Mouse (Mus musculus) adrenal gland, postnatal 4 days (tissue): Measurements from ENCODE around the gene Armc5. TPM values are rescaled to one million over a fixed set of nuclear protein-coding genes. Genes with fewer than 3 reads are reported as not detected.

ENCODE experiments used
- DNase-seq, 2 experiments: peaks; one replicate each; pipeline ENCODE4 v3.0.0; 2021 to 2022; ENCODE audit warnings: low spot score in 2 of 2, mixed read lengths in 2 of 2
- long read RNA-seq, 2 experiments: library from polyadenylated mRNA; stranded (forward); transcript quantifications; one replicate each; pipeline ENCODE4 v2.0.0; 2021
- total RNA-seq, 2 experiments: library from RNA; stranded (reverse); gene quantifications; 2 replicates each; pipeline ENCODE4 v1.2.3; 2021

Armc5 gene
- total RNA-seq = 10 to 100 TPM; 23.7 to 25.2 TPM
- long read RNA-seq, experiment 1, transcript Armc5-201 (6 exons, 3,834 nt) = major isoform, 31 of 48 reads
- long read RNA-seq, experiment 1, partial matches to known transcripts = 7 of 48 reads
- long read RNA-seq, experiment 1, other reads (novel, unspliced or antisense) = 10 of 48 reads
- long read RNA-seq, experiment 2, transcript Armc5-201 (6 exons, 3,834 nt) = major isoform, 16 of 48 reads
- long read RNA-seq, experiment 2, partial matches to known transcripts = 20 of 48 reads
- long read RNA-seq, experiment 2, other reads (novel, unspliced or antisense) = 12 of 48 reads

DNA sequence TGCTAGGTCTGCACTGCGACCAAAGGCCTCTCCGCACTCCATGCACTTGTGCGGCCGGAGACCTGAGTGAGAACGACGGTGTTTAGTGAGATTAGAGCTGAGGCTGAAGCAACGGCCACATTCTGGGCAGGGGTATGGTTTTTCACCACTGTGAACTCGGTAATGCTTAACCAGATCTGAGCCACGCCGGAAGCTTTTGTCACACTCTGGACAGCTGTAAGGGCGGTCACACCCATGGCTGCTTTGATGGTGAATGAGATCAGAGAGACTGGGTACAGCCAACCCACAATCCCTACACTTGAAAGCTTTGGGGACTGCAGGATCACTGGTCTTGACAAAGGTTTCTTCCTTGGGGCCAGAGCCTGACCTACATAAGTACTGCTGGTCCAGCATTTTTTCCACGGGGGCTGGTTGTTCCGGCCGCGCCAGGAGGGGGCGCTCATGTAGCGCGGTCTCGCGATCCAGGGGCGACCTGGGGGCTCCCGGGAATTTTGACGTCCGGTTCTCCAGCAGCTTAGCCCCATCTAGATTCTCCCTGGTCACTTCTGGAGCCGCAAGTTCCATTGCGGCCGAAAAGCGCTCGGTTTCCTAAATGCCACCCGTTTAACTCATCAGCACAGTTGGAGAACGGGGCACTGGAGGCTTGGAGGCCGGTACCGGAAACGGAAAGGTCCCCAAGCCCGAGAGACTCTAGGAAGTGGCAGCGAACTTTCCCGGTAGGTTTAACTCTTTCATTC is at the start of gene Armc5:
Gene Armc5 (plus strand): TSS at position 487 of the 737 bp plus-strand sequence.
- DNase-seq = peak; percentile 72 to 82

DNA sequence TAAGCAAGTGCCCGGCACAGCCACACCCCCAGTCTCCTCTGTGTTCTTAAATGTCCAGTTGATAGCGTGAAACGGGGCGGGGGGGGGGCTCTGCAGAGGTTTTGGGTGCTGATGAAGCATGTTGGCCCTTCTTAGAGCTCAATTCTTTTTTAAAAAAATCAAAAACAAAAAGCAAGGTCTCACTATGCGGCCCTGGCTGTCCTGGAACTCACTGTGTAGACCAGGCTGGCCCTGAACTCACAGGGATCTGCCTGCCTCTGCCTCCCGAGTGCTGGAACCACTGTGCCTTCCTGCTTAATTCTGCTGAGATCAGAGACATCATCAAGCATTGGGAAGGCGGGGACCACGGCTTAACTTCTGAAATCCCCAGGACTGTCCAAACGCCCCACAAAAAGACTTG is 35.5 kb upstream of the Armc5 start:
- DNase-seq = no peak

DNA sequence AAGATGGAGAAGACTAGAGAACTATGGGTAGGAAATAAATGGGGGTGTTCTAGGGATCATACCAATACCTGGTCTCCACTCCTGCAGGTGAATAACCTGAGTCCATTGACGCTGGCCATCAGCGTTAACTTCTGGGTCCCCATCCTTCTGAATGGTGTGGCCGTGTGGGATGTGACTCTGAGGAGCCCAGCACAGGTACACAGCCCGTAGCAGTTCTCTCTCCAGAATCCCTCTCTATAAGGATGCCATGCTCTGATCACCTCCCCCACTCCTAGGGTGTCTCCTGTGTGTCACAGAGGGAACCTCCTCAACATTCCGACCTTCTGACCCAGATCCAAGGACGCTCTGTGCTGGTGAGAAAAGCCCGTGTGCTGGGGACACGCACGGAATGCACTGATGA is 34.1 kb upstream of the Armc5 start:
- no peak for DNase-seq

DNA sequence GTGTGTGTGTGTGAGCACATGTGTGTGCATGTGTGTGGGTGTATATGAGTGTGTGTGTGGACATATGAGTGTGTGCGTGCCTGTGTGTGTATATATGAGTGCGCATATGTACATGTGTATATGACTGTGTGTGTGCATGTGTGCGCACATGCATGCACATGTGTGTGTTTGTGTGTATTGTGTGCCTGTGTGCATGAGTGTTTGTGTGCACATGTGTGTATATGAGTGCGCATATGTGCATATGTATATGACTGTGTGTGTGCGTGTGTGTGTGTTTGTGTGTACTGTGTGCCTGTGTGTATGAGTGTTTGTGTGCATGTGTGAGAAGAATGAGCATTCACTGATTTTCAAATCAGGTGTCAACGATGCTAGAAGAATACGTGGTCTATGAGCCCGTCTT is 33.0 kb upstream of the Armc5 start:
- no peak for DNase-seq

DNA sequence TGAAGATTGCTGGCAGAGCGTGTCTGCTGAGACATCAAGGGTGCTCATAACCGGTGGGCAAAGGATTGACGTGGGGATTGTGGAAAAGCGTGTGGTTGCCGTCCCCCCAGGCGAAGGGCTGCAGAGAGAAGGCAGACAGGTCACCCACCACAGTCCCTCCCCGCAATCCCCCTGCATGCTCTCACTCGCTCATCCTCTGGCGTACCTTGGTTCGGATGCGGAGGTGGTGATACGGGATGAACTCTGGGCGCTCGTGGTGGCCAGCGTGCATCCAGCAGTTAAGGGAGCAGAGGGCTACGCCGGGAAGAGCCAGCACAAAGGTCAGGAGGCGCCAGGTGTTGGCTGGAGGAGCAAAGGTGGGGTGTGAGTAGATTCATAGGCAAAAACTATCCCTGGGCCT is 31.4 kb upstream of the Armc5 start:
- no peak for DNase-seq

DNA sequence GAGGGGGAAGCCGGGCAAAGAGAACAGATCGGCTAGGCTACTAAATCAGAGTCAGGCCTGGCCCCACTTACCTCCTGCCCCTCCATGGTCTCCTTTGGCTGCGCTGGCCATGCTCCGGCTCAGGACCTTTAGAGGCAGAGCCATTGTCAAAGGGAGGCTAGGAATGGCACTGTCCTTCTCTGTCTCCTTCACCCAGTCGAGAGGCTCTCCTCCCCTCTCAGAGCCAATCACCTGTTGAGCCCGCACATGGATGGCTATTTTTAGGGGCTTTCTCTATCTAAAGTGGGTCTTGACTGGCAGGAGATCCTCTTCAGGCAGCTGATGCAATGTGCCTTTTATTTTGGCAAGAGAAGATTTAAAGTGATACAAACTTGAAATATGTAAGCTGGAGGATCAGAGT is 31.0 kb upstream of the Armc5 start, which contains the start of gene Cox6a2:
Gene Cox6a2 (minus strand): TSS at position 236 of the 400 bp plus-strand sequence.
- DNase-seq = no peak

DNA sequence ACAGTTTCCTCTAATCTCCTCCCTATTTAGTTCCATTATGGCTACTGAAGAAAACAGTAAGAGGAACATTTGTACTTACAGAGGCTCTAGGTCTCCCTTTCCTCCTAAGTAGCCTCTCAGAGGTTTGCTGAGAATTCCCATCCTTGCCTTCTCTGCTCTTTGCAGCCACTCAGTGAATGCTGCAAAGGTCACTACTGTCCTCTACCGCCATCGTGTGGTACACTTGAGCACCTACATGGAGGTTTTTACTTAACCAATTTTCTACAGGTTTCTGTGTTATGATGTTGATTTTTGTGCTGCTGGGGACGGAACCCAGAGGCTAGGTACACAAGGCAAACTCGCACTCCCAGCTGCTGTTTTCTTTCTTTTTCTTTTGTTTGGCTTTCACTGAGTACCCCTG is 29.0 kb upstream of the Armc5 start:
- DNase-seq = peak in 1 of 2 experiments; percentile 25

DNA sequence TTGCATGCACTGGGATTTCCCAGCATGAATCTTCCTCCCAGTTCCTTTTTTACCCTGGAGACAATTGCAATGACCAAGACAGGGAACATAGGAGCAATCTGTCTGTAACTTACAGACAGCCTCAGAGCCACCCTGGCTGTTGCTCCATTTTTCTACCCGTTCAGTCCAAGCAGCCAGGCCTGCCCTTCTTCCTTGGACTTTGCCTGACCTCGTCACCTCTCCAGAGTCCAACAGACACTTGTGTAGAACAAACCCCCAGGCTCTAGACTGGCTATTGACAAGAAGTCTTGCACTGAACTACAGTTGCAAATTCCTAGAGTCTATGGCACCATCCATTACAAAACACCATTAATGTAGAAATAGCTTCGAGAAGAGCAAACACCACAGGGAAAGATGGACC is 27.3 kb upstream of the Armc5 start:
- no peak for DNase-seq

DNA sequence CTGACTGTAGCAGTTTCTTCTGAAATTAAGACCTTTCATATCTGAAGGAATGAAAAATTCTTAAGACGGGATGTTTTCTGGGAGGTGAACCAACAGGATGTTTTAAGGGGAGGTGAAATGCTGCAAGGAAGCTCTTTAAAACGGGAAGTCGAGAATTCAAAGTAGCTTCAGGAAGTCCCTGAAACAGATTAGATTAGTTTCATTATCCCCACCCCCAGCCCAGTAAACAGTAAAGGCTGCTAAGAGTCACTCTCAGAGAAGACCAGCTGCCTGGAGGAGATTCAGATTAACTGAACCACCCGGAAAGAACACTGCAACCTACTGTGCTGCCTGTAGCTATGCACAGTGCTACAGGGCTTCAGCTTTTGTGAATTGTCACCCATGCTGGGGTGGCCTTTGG is 17.2 kb upstream of the Armc5 start:
- no peak for DNase-seq

DNA sequence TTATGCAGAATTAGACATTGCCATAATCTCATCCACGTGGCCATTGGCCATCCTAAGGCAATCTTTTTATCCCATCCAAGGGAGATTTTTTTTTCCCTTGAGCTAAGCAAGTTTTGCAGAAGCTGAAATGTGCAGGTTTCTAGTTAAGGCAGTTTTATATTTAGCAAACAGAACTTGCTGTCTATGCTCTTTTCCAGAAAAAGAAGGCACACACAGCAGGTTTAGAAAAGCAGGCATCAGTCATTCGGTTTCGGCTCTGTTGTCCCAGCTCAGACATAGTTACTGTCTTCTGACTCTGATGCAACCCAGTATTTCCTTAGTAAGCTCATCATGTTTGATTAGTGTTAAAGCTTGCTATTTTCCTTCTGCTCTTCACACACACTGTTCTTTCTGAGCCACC is 16.2 kb upstream of the Armc5 start:
- no peak for DNase-seq

DNA sequence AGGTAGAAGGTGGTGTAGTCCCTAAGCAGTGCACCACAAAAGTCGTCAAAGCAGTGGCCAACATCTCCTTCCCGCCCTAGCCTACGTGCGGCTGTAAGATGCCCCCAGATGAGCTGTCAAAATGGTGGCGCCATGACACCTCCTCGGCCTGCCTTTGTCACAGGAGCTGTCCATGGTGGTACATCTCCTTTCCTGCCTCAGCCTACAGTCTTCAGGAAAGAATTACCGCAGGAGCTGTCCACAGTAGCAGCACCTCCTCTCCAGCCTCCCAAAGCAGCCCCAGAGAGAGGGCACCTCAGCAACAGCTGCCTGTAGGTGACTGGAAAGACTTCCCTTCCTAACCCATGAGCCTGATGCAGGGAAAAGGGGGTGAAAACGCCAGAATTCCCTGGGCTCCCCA is 5.4 kb upstream of the Armc5 start:
- DNase-seq = no peak

DNA sequence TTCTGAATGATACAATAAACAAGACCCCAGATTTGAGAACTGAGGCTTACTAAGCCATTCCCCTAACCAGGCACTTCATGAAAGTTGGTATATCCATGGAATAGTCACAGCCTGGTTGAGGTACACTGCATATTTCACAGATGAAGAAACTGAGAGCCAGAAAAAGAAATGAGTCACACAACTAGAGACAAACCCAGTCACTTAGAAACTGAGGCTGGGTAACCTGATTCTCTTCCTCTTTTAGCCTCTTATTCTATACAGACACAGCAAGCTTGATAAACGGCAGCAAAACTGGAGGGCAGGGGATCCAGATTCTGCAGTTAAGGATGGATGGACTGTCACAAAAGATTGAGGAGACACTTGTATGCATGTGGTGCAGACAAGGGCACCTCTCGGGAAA is 2.3 kb upstream of the Armc5 start:
- no peak for DNase-seq

DNA sequence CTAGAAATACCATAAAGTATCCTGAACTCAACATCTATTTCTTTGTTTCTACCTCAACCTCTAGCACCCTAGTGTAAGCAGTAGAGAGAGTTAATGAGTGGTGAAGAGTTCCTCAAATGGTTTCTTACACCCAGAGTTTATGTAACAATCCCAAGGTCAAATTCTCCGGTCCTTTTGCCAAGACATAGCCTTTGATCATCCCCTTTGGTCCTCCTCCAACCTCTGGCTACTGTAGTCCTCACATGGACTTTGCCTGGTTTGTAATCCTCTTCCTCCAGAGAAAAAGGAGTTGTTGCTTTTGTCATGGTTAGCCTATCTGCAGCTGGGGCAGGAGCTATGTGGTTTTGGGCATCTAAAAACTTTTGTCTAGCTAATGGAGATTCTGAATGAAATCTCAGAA is 1.7 kb upstream of the Armc5 start:
- no peak for DNase-seq

DNA sequence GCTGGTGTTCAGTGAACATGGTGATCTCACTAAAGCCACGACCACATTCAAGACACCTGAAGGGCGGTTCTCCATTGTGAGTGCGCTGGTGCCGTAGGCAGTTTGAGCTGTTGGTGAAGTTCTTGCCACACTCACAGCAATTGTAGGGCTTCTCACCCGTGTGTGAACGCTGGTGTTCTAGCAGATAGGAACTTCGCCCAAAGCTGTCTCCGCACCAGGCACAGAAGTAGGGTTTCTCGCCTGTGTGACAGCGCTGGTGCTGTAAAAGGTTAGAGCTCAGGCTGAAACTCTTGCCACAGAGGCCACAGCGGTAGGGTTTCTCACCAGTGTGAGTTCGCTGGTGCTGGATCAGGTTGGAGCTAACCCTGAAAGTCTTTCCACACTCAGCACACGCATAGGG is 716 bp upstream of the Armc5 start:
- no peak for DNase-seq

DNA sequence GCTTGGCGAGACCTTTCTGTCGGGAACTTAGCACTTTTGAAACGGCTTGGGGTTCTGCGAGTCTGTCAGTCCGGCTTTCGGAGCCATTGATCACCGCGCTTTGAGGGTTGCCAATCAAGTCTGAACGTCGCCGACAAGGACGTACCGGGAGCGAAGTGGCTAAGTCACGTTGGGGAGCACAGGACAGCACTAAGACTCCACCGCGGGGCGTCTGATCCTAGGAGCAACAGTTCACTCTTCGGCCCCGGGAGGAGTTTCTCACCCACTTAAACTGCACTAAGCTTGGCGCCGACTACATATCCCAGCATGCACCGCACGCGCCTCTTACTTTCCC is 418 bp downstream of the Armc5 start:
- no peak for DNase-seq

DNA sequence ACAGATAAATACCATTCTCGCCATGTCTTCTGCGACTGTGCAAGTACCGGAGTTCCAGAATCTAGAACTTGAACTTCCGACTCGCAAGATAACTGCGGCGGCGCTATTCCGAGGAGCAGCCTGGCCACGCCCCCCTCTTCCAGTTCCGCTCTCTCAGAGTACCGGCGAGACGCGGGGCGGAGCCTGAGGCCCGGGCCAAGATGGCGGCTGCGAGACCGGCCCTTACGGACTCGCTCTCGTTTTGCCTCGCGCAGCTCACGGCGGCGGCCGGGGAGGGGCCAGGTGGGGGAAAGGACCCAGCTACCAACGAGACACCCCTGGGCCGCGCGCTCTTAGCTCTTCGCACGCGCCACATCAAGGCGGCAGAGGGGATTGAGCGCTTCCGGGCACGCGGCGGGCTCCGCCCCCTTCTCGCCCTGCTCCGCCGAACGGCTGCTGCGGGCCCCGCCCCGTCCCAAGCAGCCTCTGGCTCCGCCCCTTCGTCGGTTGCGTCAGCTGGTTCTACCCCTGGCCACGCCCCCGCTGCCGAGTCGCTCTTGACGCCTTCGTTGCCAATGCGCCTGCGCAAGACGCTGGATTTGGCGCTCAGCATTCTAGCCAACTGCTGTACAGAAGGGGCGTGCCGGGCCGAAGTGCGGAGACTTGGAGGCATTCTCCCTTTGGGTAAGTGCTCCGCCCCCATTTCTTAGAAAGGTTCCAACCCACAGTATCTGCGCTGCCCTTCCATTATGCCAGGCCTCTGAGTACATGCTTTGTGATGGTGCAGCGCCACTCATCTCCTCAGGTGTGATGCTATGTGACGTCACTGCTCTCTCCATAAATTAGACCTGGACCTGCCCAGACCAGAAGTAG is 1.0 kb downstream of the Armc5 start, which contains the start of gene 9130023H24Rik:
Gene 9130023H24Rik (minus strand): TSS at position 105 of the 852 bp plus-strand sequence.
- peak; percentile 99 to 100 for DNase-seq

DNA sequence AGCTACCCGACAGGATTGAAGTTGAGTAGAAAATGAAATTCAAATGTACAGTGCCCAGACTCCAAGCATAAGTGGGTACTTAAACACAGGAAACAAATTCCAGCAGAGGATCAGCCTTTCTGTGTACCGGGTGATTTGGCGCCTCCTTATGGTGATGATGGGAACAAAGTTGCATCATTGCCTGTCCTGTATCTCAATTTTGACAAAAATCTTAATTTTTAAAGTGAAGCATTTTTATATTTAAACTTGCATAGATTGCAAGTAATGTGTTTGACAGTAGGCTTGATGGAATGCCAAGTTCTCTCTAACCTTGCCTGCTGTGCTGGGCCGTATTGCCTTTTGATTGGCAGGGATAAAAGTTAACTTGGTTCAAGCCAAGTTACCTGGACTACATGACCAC is 1.8 kb downstream of the Armc5 start:
- no peak for DNase-seq

DNA sequence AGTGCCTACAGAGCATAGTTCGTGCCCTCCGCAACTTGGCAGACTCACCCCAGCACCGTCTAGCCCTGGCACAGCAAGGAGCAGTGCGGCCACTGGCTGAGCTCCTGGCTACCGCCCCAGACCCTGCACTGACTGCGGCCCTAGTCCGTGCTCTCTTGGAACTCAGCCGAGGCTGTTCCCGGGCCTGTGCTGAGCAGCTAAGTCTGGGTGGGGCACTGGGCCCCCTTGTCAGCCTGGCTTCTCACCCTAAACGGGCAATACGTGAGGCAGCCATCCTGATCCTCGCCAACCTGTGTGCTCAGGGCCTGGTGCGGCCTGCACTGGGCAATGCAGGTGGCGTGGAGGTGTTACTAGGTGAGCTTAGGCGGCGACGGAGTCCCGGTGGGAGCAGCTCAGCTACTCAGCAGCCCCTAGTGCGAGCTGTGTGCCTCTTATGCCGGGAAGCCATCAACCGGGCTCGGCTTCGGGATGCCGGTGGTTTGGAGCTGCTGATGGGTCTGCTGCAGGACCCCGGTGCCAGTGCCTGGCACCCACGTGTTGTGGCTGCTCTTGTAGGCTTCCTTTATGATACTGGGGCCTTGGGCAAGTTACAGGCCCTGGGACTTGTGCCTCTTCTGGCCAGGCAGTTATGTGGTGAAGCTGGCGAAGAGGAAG is 3.1 kb downstream of the Armc5 start:
- no peak for DNase-seq

DNA sequence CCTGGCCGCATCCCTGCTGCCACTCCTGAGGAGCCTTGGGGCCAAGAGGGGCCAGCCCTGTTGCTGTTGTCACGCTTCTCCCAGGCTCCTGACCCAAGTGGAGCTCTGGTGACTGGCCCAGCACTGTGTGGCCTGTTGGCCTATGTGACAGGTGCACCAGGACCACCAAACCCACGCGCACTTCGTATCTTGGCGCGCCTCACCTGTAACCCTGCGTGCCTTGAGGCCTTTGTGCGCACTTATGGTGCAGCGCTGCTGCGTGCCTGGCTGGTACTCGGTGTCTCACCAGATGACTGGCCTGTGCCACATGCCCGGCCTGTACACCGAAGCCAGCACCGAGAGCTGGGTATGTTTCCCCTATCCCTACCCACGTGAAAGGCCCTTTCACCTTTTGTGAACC is 5.2 kb downstream of the Armc5 start:
- DNase-seq = no peak

DNA sequence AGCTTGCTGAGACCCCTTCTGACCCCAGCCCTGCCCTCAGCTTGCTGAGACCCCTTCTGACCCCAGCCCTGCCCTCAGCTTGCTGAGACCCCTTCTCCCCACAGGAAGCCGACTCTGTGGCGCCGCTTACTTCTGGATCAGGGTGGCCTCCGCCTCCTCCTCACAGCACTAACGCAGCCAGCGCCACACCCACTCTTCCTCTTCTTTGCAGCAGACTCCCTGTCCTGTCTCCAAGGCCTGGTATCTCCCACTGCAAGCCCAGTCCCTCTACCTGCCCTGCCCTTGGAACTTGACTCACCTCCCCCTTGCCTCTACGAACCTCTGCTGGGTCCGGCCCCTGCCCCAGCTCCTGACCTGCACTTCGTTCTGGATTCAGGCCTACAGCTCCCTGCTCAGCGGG is 6.8 kb downstream of the Armc5 start:
- no peak for DNase-seq

DNA sequence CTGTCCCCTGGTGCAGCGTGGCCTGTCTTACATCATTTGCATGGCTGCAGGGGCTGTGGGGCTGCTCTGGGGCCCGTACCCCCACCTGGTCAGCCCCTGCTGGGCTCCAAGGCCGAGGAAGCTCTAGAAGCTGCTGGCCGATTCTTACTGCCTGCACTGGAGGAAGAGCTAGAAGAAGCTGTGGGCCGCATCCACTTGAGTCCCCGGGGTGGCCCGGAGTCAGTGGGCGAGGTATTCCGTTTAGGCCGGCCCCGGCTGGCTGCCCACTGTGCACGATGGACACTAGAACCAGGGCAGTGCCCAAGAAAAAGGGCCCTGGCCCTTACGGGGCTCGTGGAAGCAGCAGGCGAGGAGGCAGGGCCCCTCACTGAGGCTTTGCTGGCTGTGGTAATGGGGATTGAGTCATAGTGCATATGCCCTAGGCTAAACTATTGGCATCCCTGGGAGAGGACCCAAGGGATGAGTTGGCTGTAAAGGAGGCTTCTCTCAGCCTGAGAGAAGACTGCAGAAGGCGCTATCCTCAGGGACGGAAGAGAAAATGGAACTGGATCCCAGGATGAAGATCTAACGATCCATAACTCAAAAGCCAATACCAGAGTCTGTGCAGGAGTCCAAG is 7.4 kb downstream of the Armc5 start:
- no peak for DNase-seq
